Mouse (Mus musculus) frontal cortex, adult (tissue): Measurements from ENCODE around the gene Ei24.
A peak's percentile ranks its signal among the peaks of the same experiment; 100 is the strongest.

Source experiments
- ATAC-seq: cut with Nextera tagmentation; 2 replicates; pipeline ENCODE4 v1.9.2; 2017; ENCODE audit warnings: mild to moderate bottlenecking, moderate library complexity, mixed read lengths; ENCODE audit not compliant: low TSS enrichment

The Ei24 gene

DNA sequence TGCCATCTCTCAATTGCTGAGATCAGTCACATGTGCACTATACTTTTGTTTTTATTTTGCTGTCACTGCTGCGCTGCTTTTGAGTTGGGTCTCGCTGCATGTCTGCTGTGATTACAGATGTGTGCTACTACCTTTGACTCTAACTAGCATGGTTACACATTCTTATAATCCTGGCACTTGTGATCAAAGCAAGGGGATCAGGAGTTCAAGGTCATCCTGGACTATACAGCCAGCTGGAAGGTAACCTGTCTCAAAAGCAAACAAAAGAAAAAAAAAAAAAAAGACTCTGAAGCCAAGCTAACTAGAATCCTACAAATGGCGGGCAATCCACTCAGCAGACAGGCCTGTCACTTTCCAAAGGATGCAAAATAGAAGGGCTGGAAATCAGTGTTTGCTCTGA is 5.0 kb downstream of the Ei24 start:
- ATAC-seq: no peak

DNA sequence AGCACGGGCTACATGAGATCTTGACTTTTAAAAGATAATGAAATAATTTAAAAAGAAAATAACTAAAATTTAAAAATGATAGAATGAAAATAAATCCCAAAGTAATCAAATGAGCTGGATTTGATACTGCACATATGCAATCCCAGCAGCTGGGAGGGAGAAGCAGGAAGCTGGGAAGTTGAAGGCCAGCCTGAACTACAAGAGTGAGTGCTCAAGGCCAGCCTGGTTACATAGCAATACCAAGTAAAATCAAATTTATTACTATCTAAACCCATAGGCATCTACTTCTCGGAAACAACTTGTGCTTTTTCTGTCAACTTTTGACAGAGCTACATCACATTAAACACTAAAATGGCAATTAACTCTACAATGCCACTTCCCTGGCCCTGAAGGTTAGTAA is 13.3 kb downstream of the Ei24 start:
- ATAC-seq: no peak

DNA sequence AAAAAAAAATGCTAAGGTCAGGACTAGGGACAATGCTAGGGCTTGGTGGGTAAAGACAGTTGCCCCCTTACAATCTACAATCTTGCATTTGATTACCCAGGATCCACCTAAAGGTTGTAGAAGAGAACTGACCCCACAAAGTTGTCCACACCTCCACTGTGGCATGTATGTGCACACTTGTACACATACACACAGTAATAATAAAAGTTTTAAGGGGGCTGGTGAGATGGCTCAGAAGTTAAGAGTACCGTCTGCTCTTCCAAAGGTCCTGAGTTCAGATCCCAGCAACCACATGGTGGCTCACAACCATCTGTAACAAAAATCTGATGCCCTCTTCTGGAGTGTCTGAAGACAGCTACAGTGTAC is 28.2 kb downstream of the Ei24 start:
- no peak for ATAC-seq

DNA sequence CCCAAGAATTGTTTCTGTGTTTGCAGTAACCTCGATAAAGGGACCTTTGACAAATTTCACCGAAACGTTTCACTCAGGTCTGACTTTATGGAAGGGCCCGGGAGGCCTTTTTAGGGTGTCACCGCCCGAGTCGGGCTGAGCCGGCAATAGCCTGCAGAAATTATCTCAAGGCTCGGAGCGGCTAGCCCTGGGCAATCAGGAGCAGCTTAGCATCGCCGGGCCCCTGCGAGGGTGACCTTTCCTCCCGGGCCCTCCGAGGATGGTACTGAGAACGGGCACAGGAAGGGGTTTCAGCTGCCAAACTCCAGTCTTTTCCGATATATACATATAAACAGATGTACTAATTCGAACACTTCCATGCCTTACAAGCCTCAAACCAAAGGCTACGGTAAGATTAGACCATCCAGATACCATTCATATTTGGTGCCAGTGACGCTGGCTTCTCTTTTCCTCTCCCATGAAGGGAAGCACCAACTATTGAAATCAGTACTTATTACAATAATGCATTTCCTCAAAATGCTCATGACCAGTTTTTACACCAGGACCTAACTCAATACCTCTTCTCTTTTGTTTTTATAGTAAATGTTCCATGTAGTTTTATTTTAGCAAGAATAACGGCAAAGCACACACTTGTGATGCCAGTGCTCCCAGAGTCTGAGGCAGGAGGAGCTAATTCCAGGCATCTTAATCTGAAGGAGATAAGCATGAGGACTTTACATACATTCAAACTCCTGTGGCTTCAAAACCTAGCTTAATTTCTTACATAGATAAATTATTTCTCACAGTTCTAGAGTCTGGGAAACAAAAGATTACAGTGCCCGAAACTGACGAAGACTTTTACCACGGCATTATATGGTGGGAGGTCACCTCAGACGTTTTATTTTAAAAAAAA is 28.8 kb downstream of the Ei24 start:
- peak; percentile 39 for ATAC-seq

DNA sequence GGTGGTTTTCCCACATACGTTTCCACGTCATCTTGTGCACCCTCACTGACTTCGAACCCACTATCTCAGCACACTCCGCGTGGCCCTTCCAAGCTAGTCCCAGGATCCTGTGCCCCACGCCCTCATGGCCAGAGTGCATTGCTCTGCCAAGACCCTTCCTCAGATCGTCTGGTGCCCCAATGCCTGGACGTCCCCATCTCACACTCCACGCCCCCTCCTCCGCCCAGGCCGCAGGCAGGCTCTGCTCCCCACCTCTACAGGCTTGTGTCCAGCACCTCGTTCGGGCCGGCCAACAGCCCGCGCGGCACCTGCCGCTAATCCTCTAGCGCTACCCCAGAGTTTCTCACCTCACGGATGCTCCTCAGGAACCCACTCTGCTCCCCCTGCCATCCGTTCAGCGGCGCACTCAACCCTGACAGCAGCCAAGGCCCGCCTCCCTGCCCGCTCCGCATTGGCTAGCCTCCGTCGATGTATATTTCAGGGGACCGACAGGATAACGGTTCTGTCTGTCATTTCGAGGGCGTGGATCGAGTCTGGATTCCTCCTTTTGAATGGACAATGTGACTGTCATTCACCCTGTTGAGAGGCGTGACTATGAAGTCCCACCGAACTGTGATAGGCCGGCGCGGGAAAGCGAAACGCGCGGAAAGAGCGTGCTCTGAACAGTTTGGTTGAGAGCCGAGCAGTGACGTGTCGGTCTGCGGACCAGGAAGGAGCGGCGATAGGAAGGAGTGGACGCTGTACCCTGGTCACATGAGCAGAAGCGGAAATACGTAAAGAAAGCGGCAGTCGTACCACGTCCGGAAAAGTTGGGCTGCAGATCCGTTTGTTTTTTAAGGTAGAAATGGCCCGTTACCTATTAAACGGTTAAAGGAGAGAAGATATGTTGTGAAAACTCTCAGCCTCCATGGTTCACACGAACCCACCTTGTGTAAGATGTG is 29.7 kb downstream of the Ei24 start, which contains the start of gene Stt3a:
Gene Stt3a, minus strand, starts transcription at position 477 of the 941 bp plus-strand sequence.
- ATAC-seq: peak; percentile 98

DNA sequence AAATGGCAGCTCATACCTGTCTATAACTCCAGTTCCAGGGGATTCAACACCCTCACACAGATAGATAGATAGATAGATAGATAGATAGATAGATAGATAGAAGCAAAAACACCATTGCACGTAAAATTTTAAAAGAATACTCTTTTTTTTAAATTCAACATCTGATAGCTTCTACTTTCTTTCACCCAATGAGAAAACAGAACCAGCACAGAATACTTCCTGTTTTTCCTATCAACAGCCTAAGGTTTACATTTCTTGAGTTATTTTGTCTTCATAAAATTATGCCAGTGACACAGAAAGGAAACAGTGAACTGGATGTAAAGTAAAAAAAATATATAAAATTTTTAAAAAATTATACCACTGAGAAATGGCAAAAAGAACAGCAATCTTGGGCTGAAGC is 32.8 kb downstream of the Ei24 start:
- no peak for ATAC-seq
